Mouse (Mus musculus) layer of hippocampus, adult 8-10 months (tissue): ENCODE measurements around the gene Gm3625. TPM values are rescaled to one million over a fixed set of nuclear protein-coding genes. Genes with fewer than 3 reads are reported as not detected.
A peak's percentile ranks its signal among the peaks of the same experiment; 100 is the strongest.
"Not testable (repeated sequence)": the region's sequence is repeated elsewhere in the genome, so short reads cannot be mapped to it uniquely, and the experiment has no call there.

Experiments used
- DNase-seq, 2 experiments: peaks; one replicate each; pipeline ENCODE4 v3.0.0; 2022; ENCODE audit warnings: low spot score in 2 of 2
- total RNA-seq, 4 experiments: library from RNA; stranded (reverse); gene quantifications; 2 replicates each; pipeline ENCODE4 v1.2.4; 2022

The Gm3625 gene
- total RNA-seq, 4 experiments from 2014 or later = not detected

- DNase-seq = no peak
These were observed 35.8 kb downstream of the Gm3625 start for GRCm38 (mm10) chr12:4556891-4557290.

- no peak for DNase-seq
These were observed 37.3 kb downstream of the Gm3625 start for GRCm38 (mm10) chr12:4555451-4555850.

DNA sequence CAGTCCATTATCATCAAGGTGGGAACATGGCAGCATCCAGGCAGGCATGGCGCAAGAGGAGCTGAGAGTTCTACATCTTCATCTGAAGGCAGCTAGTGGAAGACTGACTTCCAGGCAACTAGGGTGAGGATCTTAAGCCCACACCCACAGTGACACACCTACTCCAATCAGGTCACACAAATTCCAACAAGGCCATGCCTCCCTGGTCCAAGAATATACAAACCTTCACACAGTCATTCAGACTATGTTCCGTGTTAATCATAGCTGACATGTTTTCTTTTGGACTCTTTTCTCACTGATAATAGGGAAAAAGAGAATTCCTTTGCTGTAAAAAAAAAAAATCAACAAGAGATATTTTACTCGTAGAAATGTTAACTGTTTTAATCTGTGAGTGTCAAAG is 39.0 kb downstream of the Gm3625 start:
- not testable (repeated sequence) for DNase-seq

DNA sequence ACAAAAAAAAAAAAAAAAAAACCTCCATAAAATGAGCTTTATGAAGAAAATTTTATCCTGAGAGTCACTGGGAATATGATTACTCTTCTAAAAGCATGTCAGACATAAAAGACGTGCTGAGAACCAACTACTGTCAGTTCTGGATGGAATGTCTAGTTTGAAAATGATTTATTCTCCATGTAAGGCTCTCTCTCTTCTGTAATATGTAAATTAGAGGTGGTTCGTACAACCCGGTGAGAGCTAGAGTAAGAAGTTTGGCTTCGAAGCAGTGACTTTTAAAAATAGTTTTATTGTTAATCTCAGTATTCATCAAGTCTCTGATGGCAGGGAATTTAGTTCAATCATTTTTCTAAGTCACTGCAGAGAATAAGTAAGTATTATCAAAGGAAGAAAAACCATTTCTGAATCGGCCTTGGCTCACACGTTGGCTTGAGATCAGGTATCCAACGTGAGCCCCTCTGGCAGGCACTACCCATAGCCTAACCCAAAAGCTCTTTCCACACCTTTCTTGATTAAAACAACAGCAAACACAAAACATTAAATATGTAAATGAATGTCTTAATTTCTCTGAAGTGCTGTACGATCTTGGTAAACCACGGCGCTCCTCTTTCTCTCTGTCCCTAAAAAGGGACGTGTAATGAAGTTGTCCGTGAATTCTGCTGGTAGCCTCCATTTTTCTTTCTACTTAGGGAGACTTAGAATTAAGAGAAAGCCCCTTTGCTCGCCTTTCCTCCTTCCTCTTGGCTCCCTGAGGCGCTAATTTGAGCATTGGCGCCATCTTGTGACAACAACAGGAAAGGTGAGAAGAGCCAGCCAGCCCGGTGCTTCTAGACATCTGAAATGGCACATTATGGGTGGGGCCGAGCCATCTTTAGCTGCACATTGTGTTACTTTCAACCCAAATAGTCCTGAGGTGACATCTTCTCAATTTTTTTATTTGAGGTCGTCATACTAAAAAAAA is 44.4 kb downstream of the Gm3625 start:
- DNase-seq = peak; percentile 69 to 80

- no peak for DNase-seq
These were observed 45.2 kb downstream of the Gm3625 start for GRCm38 (mm10) chr12:4547557-4547956.

DNA sequence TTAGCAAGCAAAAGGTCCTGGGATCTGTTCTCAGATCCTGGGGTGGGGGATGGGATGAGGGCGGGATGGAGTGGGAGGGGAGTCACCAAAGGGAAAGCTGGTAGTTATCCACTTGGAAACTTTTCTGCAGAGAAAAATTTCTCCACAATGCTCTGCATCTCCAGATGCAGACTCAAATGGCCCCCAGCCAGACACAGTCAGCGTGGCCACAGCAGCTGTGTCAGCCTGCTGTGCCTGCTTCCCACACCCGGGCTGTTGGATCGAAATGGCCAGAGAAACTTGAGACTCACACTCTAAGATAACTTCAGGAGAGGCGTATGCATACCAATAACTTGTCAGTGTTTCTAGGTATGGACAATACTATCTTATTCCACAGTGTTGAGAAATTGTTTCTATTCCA is 46.2 kb downstream of the Gm3625 start:
- no peak for DNase-seq

DNA sequence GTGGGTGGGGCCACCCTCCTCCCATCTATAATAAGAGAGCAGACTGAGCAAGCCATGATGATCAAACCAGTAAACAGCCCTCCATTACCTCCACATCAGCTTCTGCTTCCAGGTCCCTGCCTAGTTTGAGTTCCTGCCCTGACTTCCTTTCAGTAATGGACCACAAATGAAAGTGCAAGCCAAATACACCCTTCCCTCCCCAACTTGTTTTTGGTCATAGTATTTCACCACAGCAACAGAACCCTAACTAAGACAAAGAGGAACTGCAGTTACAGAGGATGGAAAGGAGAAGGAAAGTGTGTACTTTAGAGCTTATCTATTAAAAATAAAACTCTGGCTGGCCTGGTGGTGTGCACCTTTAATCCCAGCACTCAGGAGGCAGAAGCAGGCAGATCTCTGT is 47.3 kb downstream of the Gm3625 start:
- DNase-seq = no peak

DNA sequence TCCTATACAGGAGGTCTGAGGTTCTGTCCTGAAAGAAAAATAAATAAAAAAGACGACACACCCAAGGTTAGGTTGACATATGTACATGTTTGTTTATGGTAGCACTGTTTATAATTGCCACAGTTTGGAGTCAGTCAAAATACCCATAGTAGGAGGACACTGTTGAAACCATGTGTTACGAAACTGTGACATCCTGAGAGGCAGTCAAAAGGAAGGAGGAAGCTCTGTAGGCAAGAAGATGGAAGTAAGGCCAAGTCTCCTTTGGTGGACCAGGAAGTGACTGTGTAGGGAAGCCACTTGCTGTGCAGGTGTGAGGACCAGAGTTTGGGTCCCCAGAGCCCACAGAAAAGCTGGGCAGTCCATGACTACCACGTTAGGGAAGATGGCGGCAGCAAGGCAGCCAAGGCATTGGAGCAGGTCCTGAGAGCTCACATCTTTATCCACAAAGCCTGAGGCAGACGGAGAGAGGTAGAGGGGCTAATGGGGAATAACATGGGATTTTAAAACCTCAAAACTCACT is 48.3 kb downstream of the Gm3625 start:
- DNase-seq = no peak

Other genes starting within 250 kb of the Gm3625 start
- 100 to 1,000 TPM; 116 to 149 (median 137) TPM for gene Ncoa1, start 115.7 kb downstream of the Gm3625 start, total RNA-seq
- gene Itsn2, start 289 bp downstream of the Gm3625 start, total RNA-seq = 100 to 1,000 TPM in 1 of 4 experiments, 10 to 100 TPM in 3; 84.0 to 104 (median 91.1) TPM
- 1 to 10 TPM; 1.6 to 3.9 (median 3.5) TPM for gene Fam228a, start 145.5 kb upstream of the Gm3625 start, total RNA-seq
- 10 to 100 TPM in 3 of 4 experiments, 1 to 10 TPM in 1; 9.4 to 14.5 (median 11.7) TPM for gene Pfn4, start 176.1 kb upstream of the Gm3625 start, total RNA-seq
- gene Fam228b, start 176.3 kb upstream of the Gm3625 start, total RNA-seq = 10 to 100 TPM; 19.2 to 30.0 (median 27.3) TPM
- gene Sf3b6, start 224.6 kb upstream of the Gm3625 start, total RNA-seq = 10 to 100 TPM; 87.5 to 98.6 (median 93.4) TPM
- 10 to 100 TPM; 34.3 to 50.6 (median 43.9) TPM for gene Fkbp1b, start 248.7 kb upstream of the Gm3625 start, total RNA-seq